Mouse (Mus musculus): ENCODE results near the gene Necab3.

- no peak for TF ChIP-seq CTCF (IDR thresholded peaks at IDR 0.05; ENCODE audit: borderline replicate concordance, insufficient read depth, low read depth, low read length)
- TF ChIP-seq POLR2A (IDR thresholded peaks at IDR 0.05; ENCODE audit: borderline replicate concordance, insufficient read depth, low read length), result no peak
Measured at GRCm38 (mm10) chr2:154572996-154573395, 14.3 kb upstream of the Necab3 start.
